Mouse (Mus musculus) left cerebral cortex, adult 11 months (tissue): ENCODE measurements at regions not wholly inside any gene's neighbourhood (a gene's known extent, or its start where the extent isn't known, plus 50 kb on each side); places are given as distances from the start of the nearest gene placed in this dataset.

Experiments used
- DNase-seq: peaks from one replicate; pipeline ENCODE4 v3.0.0; 2022; ENCODE audit warnings: low spot score

GRCm38 (mm10) chr3:52158788-52159260, 53.9 kb upstream of the Maml3 start:
- DNase-seq = no peak

GRCm38 (mm10) chr3:52161688-52162087, 56.8 kb upstream of the Maml3 start:
- no peak for DNase-seq

GRCm38 (mm10) chr3:52163990-52164389, 59.1 kb upstream of the Maml3 start:
- DNase-seq = no peak

GRCm38 (mm10) chr3:52167420-52167819, 62.5 kb upstream of the Maml3 start:
- DNase-seq = no peak

- DNase-seq = no peak
Measured at GRCm38 (mm10) chr3:52170847-52171246, 66.0 kb upstream of the Maml3 start.

- DNase-seq = no peak
Measured at GRCm38 (mm10) chr3:52171303-52171702, 66.4 kb upstream of the Maml3 start.

GRCm38 (mm10) chr3:52173490-52173889, 68.6 kb upstream of the Maml3 start:
- no peak for DNase-seq

- no peak for DNase-seq
Measured at GRCm38 (mm10) chr3:52176108-52176507, 71.2 kb upstream of the Maml3 start.

GRCm38 (mm10) chr3:52178851-52179250, 74.0 kb upstream of the Maml3 start:
- DNase-seq = no peak

GRCm38 (mm10) chr3:52179686-52180085, 74.8 kb upstream of the Maml3 start:
- DNase-seq = peak; percentile 49

- no peak for DNase-seq
Measured at GRCm38 (mm10) chr3:52180306-52180705, 75.4 kb upstream of the Maml3 start.

GRCm38 (mm10) chr3:52180785-52181184, 75.9 kb upstream of the Maml3 start:
- DNase-seq = no peak

GRCm38 (mm10) chr3:52181326-52182101, 76.6 kb upstream of the Maml3 start:
- no peak for DNase-seq

GRCm38 (mm10) chr3:52184241-52184640, 79.4 kb upstream of the Maml3 start:
- no peak for DNase-seq

- DNase-seq = no peak
Measured at GRCm38 (mm10) chr3:52185351-52185750, 80.5 kb upstream of the Maml3 start.

- DNase-seq = no peak
Measured at GRCm38 (mm10) chr3:52187401-52187801, 80.7 kb upstream of the Foxo1 start.

- no peak for DNase-seq
Measured at GRCm38 (mm10) chr3:52188303-52188702, 79.8 kb upstream of the Foxo1 start.

GRCm38 (mm10) chr3:52189016-52189415, 79.1 kb upstream of the Foxo1 start:
- DNase-seq = no peak

- DNase-seq = no peak
Measured at GRCm38 (mm10) chr3:52190021-52190420, 78.1 kb upstream of the Foxo1 start.

- no peak for DNase-seq
Measured at GRCm38 (mm10) chr3:52193026-52193425, 75.1 kb upstream of the Foxo1 start.

GRCm38 (mm10) chr3:52194216-52194615, 73.9 kb upstream of the Foxo1 start:
- no peak for DNase-seq

- DNase-seq = no peak
Measured at GRCm38 (mm10) chr3:52195486-52195885, 72.7 kb upstream of the Foxo1 start.

GRCm38 (mm10) chr3:52196047-52196935, 71.8 kb upstream of the Foxo1 start:
- peak; percentile 44 for DNase-seq
